Mouse (Mus musculus): ENCODE measurements around the gene Kntc1.
"Not testable (repeated sequence)": the region's sequence is repeated elsewhere in the genome, so short reads cannot be mapped to it uniquely, and the experiment has no call there.

The Kntc1 gene

GRCm38 (mm10) chr5:123749065-123750064 lies at the start of gene Kntc1, which contains the start of gene Rsrc2:
Kntc1 (plus strand) TSS chr5:123749716.
Rsrc2 (minus strand) TSS chr5:123749414.
- in situ Hi-C loops (cut with MboI, MseI) = loop anchor here (25.0 kb wide), 1 partner anchor 638 kb away; no protein-coding TSS in a partner anchor

GRCm38 (mm10) chr5:123700625-123701024 lies 48.9 kb upstream of the Kntc1 start:
- in situ Hi-C loops (cut with MboI, MseI) = loop anchor here (5.0 kb wide), 1 partner anchor 73 kb away; no protein-coding TSS in a partner anchor

GRCm38 (mm10) chr5:123708598-123708997 lies 40.9 kb upstream of the Kntc1 start:
- in situ Hi-C loops (cut with MboI, MseI) = no loop called here

GRCm38 (mm10) chr5:123709571-123709970 lies 39.9 kb upstream of the Kntc1 start:
- in situ Hi-C loops (cut with MboI, MseI) = no loop called here

GRCm38 (mm10) chr5:123713782-123714181 lies 35.7 kb upstream of the Kntc1 start:
- in situ Hi-C loops (cut with MboI, MseI) = no loop called here

- in situ Hi-C loops (cut with MboI, MseI) = no loop called here
Observed at GRCm38 (mm10) chr5:123714622-123715021, 34.9 kb upstream of the Kntc1 start.

- in situ Hi-C loops (cut with MboI, MseI) = no loop called here
Observed at GRCm38 (mm10) chr5:123720328-123721311, 28.9 kb upstream of the Kntc1 start, which contains the start of gene Zcchc8. Zcchc8 (minus strand) TSS chr5:123721100.

GRCm38 (mm10) chr5:123723816-123724215 lies 25.7 kb upstream of the Kntc1 start:
- in situ Hi-C loops (cut with MboI, MseI) = not testable (repeated sequence)

GRCm38 (mm10) chr5:123730981-123731380 lies 18.5 kb upstream of the Kntc1 start:
- in situ Hi-C loops (cut with MboI, MseI) = no loop called here

GRCm38 (mm10) chr5:123744358-123744757 lies 5.2 kb upstream of the Kntc1 start:
- in situ Hi-C loops (cut with MboI, MseI) = no loop called here

- in situ Hi-C loops (cut with MboI, MseI) = no loop called here
Observed at GRCm38 (mm10) chr5:123746253-123746652, 3.3 kb upstream of the Kntc1 start.

- in situ Hi-C loops (cut with MboI, MseI) = no loop called here
Observed at GRCm38 (mm10) chr5:123747604-123748003, 1.9 kb upstream of the Kntc1 start.

- in situ Hi-C loops (cut with MboI, MseI) = no loop called here
Observed at GRCm38 (mm10) chr5:123748339-123749064, 1.0 kb upstream of the Kntc1 start.

- in situ Hi-C loops (cut with MboI, MseI) = loop anchor here (10.0 to 25.0 kb wide), 2 partner anchors 622 to 1801 kb away; no protein-coding TSS in a partner anchor
Observed at GRCm38 (mm10) chr5:123765506-123765905, 16.0 kb downstream of the Kntc1 start.

GRCm38 (mm10) chr5:123766455-123766854 lies 16.9 kb downstream of the Kntc1 start:
- in situ Hi-C loops (cut with MboI, MseI) = loop anchor here (10.0 to 25.0 kb wide), 2 partner anchors 621 to 1802 kb away; no protein-coding TSS in a partner anchor

GRCm38 (mm10) chr5:123773441-123773840 lies 23.9 kb downstream of the Kntc1 start:
- in situ Hi-C loops (cut with MboI, MseI) = loop anchor here (25.0 kb wide), 1 partner anchor 614 kb away; no protein-coding TSS in a partner anchor

GRCm38 (mm10) chr5:123780716-123781115 lies 31.2 kb downstream of the Kntc1 start:
- in situ Hi-C loops (cut with MboI, MseI) = no loop called here

GRCm38 (mm10) chr5:123781864-123782263 lies 32.3 kb downstream of the Kntc1 start:
- in situ Hi-C loops (cut with MboI, MseI) = no loop called here

- in situ Hi-C loops (cut with MboI, MseI) = no loop called here
Observed at GRCm38 (mm10) chr5:123788976-123789375, 39.5 kb downstream of the Kntc1 start.

- in situ Hi-C loops (cut with MboI, MseI) = no loop called here
Observed at GRCm38 (mm10) chr5:123793081-123793480, 43.6 kb downstream of the Kntc1 start.

- in situ Hi-C loops (cut with MboI, MseI) = no loop called here
Observed at GRCm38 (mm10) chr5:123806334-123806733, 56.8 kb downstream of the Kntc1 start.
